Mouse (Mus musculus): ENCODE results near the gene Olfr799. TPM values are rescaled to one million over a fixed set of nuclear protein-coding genes. Genes with fewer than 3 reads are reported as not detected.

Gene Olfr799
- polyA plus RNA-seq, 1 experiment from 2014 or later = not detected

- no peaks in the 10 kb centered on the region for H3K9me3 ChIP-seq (ENCODE audit: control insufficient read depth, low read length)
- no peak for ATAC-seq (ENCODE audit: insufficient number of reproducible peaks, insufficient read depth, low FRiP score, low read depth)
- H3K36me3 ChIP-seq (ENCODE audit: control insufficient read depth, insufficient read depth, low read length) = no peaks in the 10 kb centered on the region
- H3K4me1 ChIP-seq (ENCODE audit: control insufficient read depth in 2 of 2, insufficient read depth in 2 of 2, low read length in 2 of 2) = no peaks in the 10 kb centered on the region
- no peak within 1 kb of the TSS for H3K4me2 ChIP-seq (ENCODE audit: low read length)
- WGBS = 55% methylated on average over 1 of the region's 1 CpGs
- no peak within 1 kb of the TSS for H3K27ac ChIP-seq (replicated peaks in 1 of 2; ENCODE audit: control insufficient read depth in 1 of 2, insufficient read depth in 1 of 2, low read depth in 2 of 2, low read length in 2 of 2)
- H3K9ac ChIP-seq (ENCODE audit: low read length) = no peak within 1 kb of the TSS
- no peak within 1 kb of the TSS for H3K4me3 ChIP-seq (ENCODE audit: control insufficient read depth in 1 of 2, insufficient read depth in 1 of 2, low read depth in 1 of 2, low read length in 2 of 2)
- H3K27me3 ChIP-seq (ENCODE audit: control insufficient read depth, insufficient read depth, low read length) = no peaks in the 10 kb centered on the region
Measured at GRCm38 (mm10) chr10:129688069-129688468, 50.8 kb downstream of the Olfr799 start, which contains the start of gene Olfr802. Gene Olfr802, minus strand, starts transcription at chr10:129688169.

DNA sequence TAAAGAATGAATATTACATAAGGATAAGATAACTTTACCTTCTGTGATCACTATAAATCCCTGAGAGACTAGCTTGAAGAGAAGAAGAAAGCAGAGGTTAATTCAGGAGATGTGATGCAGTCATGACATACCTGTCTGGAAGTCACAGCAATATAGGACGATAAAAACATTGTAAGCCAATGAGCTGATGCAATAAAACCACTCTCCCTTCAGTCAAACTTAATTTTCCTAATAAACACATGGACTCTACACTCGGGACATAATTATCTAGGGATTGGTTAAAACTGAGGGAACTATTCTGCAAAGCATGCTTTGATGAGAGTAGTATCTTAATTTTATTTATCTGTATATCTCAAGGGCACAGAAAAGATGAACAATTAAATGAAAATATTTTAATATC lies 56.9 kb downstream of the Olfr799 start, which contains the start of gene Olfr803:
TSS of gene Olfr803 (minus strand) at position 101 of the 400 bp plus-strand sequence.
- Histone ChIP-seq H3K9ac (ENCODE audit: low read length) (no peak within 1 kb of the TSS), H3K27me3 (ENCODE audit: control insufficient read depth, insufficient read depth, low read length) (no peaks in the 10 kb centered on the region), H3K4me2 (ENCODE audit: low read length) (no peak within 1 kb of the TSS), H3K36me3 (ENCODE audit: control insufficient read depth, insufficient read depth, low read length) (no peaks in the 10 kb centered on the region), H3K9me3 (ENCODE audit: control insufficient read depth, low read length) (no peaks in the 10 kb centered on the region), H3K4me3 (ENCODE audit: control insufficient read depth in 1 of 2, insufficient read depth in 1 of 2, low read depth in 1 of 2, low read length in 2 of 2) (no peak within 1 kb of the TSS), H3K27ac (replicated peaks in 1 of 2; ENCODE audit: control insufficient read depth in 1 of 2, insufficient read depth in 1 of 2, low read depth in 2 of 2, low read length in 2 of 2) (no peak within 1 kb of the TSS), H3K4me1 (ENCODE audit: control insufficient read depth in 2 of 2, insufficient read depth in 2 of 2, low read length in 2 of 2) (no peaks in the 10 kb centered on the region)
- no peak for ATAC-seq (ENCODE audit: insufficient number of reproducible peaks, insufficient read depth, low FRiP score, low read depth)
- 73% methylated on average over 2 of the region's 2 CpGs for whole genome bisulfite sequencing

Other genes starting within 250 kb of the Olfr799 start
- not detected in 2 replicates for gene Olfr785, start 232.1 kb upstream of the Olfr799 start, polyA plus RNA-seq (2014; fragmentation: Nextera tagmentation; extraction: Ambion mirVana)
- gene Olfr786, start 210.2 kb upstream of the Olfr799 start, polyA plus RNA-seq (2014; fragmentation: Nextera tagmentation; extraction: Ambion mirVana) = not detected in 2 replicates
- not detected in 2 replicates for gene Olfr787, start 175.6 kb upstream of the Olfr799 start, polyA plus RNA-seq (2014; fragmentation: Nextera tagmentation; extraction: Ambion mirVana)
- not detected in 2 replicates for gene Olfr788, start 166.5 kb upstream of the Olfr799 start, polyA plus RNA-seq (2014; fragmentation: Nextera tagmentation; extraction: Ambion mirVana)
- gene Olfr789, start 152.7 kb upstream of the Olfr799 start, polyA plus RNA-seq (2014; fragmentation: Nextera tagmentation; extraction: Ambion mirVana) = not detected in 2 replicates
- not detected in 2 replicates for gene Olfr790, start 139.0 kb upstream of the Olfr799 start, polyA plus RNA-seq (2014; fragmentation: Nextera tagmentation; extraction: Ambion mirVana)
- not detected in 2 replicates for gene Olfr791, start 115.7 kb upstream of the Olfr799 start, polyA plus RNA-seq (2014; fragmentation: Nextera tagmentation; extraction: Ambion mirVana)
- gene Olfr792, start 98.3 kb upstream of the Olfr799 start, polyA plus RNA-seq (2014; fragmentation: Nextera tagmentation; extraction: Ambion mirVana) = not detected in 2 replicates
- gene Olfr794, start 69.8 kb upstream of the Olfr799 start, polyA plus RNA-seq (2014; fragmentation: Nextera tagmentation; extraction: Ambion mirVana) = not detected in 2 replicates
- gene Olfr796, start 24.9 kb upstream of the Olfr799 start, polyA plus RNA-seq (2014; fragmentation: Nextera tagmentation; extraction: Ambion mirVana) = not detected in 2 replicates
- not detected in 2 replicates for gene Olfr798, start 9.6 kb upstream of the Olfr799 start, polyA plus RNA-seq (2014; fragmentation: Nextera tagmentation; extraction: Ambion mirVana)
- not detected in 2 replicates for gene Olfr800, start 20.2 kb downstream of the Olfr799 start, polyA plus RNA-seq (2014; fragmentation: Nextera tagmentation; extraction: Ambion mirVana)
- gene Olfr801, start 36.4 kb downstream of the Olfr799 start, polyA plus RNA-seq (2014; fragmentation: Nextera tagmentation; extraction: Ambion mirVana) = not detected in 2 replicates
- not detected in 2 replicates for gene Olfr802, start 50.7 kb downstream of the Olfr799 start, polyA plus RNA-seq (2014; fragmentation: Nextera tagmentation; extraction: Ambion mirVana)
- gene Olfr803, start 56.8 kb downstream of the Olfr799 start, polyA plus RNA-seq (2014; fragmentation: Nextera tagmentation; extraction: Ambion mirVana) = not detected in 2 replicates
- not detected in 2 replicates for gene Olfr804, start 65.7 kb downstream of the Olfr799 start, polyA plus RNA-seq (2014; fragmentation: Nextera tagmentation; extraction: Ambion mirVana)
- gene Olfr805, start 91.9 kb downstream of the Olfr799 start, polyA plus RNA-seq (2014; fragmentation: Nextera tagmentation; extraction: Ambion mirVana) = not detected in 2 replicates
- gene Olfr806, start 104.4 kb downstream of the Olfr799 start, polyA plus RNA-seq (2014; fragmentation: Nextera tagmentation; extraction: Ambion mirVana) = not detected in 2 replicates
- not detected in 2 replicates for gene Olfr807, start 120.3 kb downstream of the Olfr799 start, polyA plus RNA-seq (2014; fragmentation: Nextera tagmentation; extraction: Ambion mirVana)
- gene Olfr808, start 128.0 kb downstream of the Olfr799 start, polyA plus RNA-seq (2014; fragmentation: Nextera tagmentation; extraction: Ambion mirVana) = not detected in 2 replicates
- gene Olfr809, start 137.2 kb downstream of the Olfr799 start, polyA plus RNA-seq (2014; fragmentation: Nextera tagmentation; extraction: Ambion mirVana) = not detected in 2 replicates
- gene Olfr810, start 157.4 kb downstream of the Olfr799 start, polyA plus RNA-seq (2014; fragmentation: Nextera tagmentation; extraction: Ambion mirVana) = not detected in 2 replicates
- not detected in 2 replicates for gene Olfr811, start 166.9 kb downstream of the Olfr799 start, polyA plus RNA-seq (2014; fragmentation: Nextera tagmentation; extraction: Ambion mirVana)
- gene Olfr812, start 208.6 kb downstream of the Olfr799 start, polyA plus RNA-seq (2014; fragmentation: Nextera tagmentation; extraction: Ambion mirVana) = not detected in 2 replicates
- not detected in 2 replicates for gene Olfr813, start 217.9 kb downstream of the Olfr799 start, polyA plus RNA-seq (2014; fragmentation: Nextera tagmentation; extraction: Ambion mirVana)
- gene Olfr814, start 242.4 kb downstream of the Olfr799 start, polyA plus RNA-seq (2014; fragmentation: Nextera tagmentation; extraction: Ambion mirVana) = not detected in 2 replicates

Data from heart, embryonic 14.5 days (tissue).